Mouse (Mus musculus) frontal cortex, postnatal 36 days (tissue): ENCODE measurements around the gene Hist1h1d.
"Not testable (repeated sequence)": the region's sequence is repeated elsewhere in the genome, so short reads cannot be mapped to it uniquely, and the experiment has no call there.

Experiments
- DNase-seq, 2 experiments: peaks; one replicate each; pipeline ENCODE4 v3.0.0; 2022; ENCODE audit warnings: low spot score in 2 of 2

Hist1h1d gene

DNA sequence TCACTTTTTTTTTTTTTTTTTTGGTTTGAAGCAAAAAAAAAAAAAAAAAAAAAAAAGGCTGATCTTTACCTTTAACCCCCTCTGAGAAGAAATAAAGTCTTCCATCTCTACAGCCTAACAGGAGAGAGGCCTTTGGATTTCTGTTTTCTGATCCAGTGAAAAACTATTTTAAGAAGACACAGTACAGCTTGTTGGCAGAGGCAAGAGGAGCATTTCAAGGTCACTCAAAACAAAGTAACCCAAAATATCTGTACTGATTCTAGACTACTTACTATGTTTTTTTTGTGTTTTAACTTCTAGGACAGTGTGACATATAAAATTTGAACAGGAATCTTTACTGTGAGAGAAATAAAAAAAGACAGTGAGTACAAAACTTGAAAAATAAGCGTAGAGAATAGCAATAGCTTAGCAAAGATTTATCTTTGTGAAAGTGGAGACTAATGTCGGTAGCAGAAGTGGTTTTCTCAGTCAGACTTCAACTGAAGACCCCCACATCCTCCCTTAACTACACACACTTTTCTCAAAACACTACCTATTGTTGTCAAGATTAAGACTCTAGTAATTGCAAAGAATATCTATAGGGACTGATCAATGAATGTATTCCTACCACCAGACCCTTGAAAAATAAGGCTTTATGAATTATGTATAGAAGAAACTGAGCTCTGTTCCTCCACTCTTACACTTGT is 23.4 kb upstream of the Hist1h1d start:
- no peak for DNase-seq

DNA sequence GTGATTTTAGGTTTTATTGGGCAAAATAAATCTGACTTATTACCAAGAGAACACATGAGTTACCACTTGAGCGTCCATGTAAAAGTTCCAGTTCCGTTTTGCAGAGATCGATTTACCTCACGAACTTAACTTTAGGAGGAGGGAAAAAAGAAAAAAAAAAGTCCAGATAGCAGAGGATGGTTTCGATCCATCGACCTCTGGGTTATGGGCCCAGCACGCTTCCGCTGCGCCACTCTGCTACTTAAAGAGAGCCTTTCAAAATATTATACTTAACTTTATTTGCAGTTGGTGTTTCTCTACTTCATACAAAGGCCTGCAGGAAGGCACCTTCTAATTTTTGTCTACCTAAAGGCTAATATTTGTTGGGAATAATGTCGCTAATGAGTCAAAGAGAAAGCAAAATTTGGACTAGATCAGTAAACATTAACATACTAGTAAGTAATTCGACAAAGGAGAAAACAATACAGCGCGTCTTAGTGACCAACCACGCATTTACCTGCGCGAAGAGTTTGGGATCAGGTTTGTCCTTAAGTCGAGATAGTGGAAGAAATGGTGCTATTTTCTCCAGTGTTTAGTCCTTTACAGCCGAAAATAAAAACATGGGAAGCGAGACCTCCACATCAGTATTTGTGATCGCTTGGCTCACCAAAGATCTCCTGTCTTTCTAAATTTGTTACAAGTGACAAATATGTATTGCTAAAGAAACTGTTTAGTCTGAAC is 22.7 kb upstream of the Hist1h1d start:
- DNase-seq = peak; percentile 74 to 86

DNA sequence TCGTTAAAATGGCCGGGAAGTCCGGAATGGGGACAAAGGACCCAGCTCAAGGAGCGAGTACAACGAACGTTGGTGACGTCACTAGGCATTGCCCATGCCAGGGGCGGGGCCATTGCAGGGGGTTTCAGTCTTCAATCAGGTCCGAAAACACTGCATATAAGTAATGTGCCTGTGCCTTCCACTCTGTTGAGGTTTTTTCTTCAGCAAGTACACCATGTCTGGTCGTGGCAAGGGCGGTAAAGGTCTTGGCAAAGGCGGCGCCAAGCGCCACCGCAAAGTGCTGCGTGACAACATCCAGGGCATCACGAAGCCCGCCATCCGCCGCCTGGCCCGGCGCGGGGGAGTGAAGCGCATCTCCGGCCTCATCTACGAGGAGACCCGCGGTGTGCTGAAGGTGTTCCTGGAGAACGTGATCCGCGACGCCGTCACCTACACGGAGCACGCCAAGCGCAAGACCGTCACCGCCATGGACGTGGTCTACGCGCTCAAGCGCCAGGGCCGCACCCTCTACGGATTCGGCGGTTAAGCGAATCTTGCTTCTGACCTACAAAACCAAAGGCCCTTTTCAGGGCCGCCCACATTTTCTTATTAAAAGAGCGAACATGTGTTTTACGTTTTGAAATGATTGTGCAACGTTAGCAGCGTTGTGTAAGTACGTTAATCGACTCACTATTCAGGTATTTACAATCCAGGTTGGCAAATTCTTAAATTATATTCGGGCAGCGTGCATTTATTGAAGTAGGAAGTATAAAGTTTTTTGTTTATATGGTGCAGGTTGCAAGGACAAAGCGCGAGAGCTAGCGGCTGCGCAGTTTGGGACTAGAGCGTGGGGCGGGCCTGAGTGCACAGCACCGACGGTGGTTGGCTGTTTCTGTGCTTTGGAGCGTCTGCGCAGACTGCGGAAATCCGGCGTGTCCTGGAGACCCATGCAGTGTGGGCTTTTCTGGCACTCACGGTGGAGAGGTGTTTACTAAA is 21.9 kb upstream of the Hist1h1d start, which contains the start of gene Hist1h4h:
Gene Hist1h4h, plus strand, starts transcription at position 150 of the 975 bp plus-strand sequence.
- DNase-seq = peak; percentile 97 to 99

DNA sequence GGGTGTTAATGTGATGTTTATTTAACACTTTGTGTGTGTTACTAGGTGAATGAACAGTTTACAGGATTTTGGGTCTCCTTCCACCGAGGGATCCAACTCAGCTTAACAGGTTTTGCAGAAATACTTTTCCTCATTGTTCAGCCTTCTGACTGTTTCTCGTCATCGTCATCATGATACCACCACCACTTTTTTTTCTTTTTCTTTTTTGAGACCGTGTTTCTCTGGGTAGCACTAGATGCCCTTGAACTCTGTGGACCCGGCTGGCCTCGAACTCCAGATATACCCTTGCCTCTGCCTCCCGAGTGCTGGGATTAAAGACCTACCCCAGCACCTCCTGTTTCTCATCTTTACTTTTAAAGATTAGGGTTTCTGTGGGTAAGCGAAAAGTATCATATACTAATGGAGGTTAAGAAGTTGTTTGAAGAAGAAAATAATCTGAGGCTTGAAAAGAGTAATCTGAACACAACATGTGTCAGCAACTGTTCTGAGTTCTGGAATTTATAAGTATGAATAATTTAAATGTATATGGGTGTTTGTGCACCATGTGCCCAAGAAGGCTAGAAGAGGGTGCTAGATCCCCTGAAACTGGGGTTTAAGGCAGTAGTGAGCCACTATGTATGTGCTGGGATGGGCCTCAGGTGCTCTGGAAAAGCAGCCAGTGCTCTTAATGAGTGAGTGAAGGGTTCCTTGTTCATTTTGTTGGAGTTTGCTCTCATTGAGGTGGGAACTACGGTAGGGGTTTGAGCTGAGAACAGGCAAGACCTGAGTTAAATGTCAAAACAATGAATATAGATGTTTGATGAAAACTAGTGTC is 20.6 kb upstream of the Hist1h1d start:
- DNase-seq = no peak

DNA sequence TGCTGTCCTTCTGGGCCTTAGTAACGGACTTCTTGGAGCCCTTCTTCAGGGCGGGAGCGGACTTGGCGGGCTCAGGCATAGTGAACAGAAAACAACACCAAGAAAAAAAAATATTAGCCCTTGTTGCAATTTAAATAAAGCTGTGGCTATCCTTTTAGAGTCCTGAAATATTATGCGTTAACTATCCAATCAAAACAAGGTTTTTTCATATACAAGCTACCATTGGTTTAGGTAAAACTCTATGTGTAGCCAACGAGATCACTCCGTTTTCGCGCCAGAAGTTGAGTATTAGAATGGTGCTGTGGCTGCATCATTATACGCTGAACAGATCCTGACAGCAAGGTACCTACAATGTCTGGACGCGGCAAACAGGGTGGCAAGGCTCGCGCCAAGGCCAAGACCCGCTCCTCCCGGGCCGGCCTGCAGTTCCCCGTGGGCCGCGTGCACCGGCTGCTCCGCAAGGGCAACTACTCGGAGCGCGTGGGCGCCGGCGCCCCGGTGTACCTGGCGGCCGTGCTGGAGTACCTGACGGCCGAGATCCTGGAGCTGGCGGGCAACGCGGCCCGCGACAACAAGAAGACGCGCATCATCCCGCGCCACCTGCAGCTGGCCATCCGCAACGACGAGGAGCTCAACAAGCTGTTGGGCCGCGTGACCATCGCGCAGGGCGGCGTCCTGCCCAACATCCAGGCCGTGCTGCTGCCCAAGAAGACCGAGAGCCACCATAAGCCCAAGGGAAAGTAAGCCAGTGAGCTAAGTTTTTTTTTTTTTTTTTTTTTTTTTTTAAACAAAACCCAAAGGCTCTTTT is 19.3 kb upstream of the Hist1h1d start, which contains the start of gene Hist1h2af:
Gene Hist1h2af, plus strand, starts transcription at position 347 of the 808 bp plus-strand sequence.
- DNase-seq = peak; percentile 64 to 87

DNA sequence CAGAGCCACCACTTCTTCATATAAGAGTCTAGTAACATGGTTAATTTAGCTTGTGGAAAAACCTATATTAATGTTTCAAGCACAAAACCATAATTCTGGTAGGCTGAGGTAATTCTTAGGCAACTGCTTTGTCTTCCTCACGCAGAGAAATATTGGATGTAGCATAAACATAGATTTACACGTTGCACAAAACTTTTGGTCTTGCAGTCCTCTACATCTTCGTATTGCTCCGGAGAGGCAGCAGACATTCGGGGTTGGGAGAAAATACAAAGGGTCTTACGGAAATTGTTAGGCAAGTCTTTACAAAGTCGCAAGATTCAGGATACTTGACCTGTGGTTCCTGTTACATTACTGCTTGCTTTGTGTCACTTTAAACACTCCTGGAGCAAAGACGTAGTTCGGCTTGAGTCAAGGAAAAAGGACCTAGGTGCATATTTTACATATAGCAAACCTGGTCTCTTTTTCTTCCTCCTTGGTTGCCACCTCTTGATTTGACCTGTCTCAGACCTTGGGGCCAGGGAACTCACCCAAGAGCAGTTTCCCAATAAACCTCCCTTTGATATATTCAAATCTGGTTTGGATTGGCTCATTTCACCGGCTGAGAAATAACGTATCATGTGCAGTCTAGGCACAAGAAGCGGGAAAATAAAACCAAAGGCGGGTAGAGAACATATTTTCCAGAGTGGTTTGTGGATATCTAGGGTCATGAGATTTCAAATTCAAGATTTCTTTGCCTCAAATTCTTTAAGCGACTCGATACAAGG is 18.5 kb upstream of the Hist1h1d start:
- DNase-seq = no peak

DNA sequence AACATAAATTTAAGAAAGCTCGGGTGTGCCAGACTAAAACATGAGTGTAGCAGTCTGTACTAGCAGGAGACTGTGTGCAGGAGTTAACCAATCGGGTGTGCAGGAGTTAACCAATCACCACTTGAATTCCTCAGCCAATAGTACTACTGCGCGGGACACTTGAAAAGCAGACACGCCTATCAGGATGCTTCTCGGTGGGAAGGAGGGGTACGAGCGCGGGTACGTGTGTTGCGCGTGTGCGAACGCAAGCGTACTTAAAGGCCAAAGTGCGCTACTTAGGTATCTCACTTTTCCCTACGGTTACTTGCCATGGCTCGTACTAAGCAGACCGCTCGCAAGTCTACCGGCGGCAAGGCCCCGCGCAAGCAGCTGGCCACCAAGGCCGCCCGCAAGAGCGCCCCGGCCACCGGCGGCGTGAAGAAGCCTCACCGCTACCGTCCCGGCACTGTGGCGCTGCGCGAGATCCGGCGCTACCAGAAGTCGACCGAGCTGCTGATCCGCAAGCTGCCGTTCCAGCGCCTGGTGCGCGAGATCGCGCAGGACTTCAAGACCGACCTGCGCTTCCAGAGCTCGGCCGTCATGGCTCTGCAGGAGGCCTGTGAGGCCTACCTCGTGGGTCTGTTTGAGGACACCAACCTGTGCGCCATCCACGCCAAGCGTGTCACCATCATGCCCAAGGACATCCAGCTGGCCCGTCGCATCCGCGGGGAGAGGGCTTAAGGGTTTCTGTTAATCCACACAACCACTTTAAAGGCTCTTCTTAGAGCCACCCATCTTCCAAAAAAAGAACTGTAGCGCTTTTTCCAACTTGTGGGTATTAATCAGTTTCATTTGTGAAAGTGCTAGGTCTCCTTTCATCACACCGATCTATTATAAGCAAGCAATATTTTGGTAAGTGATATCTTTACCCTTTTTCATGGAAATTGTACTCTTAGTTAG is 17.7 kb upstream of the Hist1h1d start, which contains the start of gene Hist1h3g:
Gene Hist1h3g, plus strand, starts transcription at position 286 of the 939 bp plus-strand sequence.
- DNase-seq = peak; percentile 87 to 95

DNA sequence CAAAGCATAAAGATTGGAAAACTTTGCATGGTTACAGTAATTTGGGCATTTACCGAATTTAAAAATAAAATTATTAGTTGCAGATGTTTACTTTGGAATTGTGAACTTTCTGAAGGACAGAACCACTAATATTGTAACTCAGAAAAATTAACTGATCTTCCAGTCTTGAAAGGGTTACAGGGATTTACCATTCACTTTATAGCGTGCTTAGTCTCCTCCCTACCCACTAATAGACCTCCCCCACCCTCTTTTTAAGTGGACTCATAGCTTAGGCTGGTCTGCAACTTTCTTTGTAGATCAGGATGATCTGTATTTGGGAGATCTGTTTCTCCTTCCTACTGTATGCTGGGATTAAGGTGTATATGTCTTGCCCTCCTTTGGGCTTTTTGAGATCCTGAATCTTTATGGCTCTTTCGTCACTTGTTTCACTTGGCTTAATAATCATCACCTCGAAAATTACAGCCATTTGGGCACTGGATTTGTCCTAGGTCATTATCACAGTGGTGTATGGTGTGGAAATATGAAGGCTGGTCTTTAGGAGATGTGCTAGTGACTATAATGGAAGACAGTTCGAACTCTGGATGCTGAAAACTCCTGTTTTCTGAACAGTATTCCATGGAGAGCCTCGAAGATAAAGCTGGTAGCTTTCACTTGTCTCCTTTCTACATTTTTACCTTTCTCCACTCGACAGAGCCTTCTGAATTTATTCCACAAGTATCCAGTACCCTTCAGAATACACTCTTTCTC is 16.8 kb upstream of the Hist1h1d start:
- no peak for DNase-seq

DNA sequence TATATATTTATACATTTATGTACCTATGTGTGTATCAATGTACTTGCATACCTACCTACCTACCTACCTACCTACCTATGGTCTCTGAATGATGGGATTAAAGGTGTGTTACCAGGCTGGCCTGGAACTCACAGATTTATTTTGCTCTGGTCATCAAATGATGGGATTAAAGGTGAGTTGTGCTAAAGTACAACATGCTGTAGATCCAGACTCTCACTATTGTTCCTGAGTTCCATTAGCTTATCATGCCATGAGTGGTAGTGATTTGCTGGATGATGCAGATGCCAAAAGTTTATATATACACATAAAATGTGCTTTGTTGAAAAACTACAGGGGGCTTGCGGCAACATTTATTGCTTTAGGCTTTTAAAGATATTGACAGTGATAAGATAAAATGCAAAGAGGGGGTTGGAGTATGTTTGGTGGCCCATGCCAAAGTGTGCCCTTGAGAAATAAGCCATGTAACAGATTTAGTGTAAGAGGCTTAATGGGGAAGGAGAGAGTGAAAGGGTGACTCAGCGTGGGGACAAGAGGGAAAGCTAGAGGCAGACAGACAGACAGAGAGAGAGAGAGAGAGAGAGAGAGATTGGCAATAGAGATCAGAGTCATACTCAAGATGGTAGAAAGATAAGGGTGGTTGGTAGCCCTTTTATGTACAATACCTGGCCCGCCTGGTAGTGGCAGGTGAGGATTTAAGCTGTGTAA is 15.9 kb upstream of the Hist1h1d start:
- no peak for DNase-seq

DNA sequence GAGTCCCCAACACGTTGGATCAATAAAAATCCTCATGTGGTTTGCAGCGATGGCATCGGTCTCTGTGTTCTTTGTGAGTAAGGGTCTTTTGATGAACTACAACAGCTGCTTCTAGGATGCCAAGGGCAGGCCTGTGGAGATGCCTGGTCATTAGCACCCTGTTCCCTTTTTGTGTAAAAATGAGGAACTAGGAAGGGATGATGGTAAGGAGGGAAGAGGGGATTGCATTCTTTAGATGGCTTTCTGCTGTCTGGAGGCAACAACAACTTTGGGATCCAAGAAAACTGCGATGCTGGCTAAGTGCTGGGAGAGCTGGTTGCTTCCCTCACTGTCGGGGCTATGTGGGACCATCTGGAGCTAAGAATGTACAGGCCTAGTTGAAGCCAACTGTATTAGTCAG is 14.8 kb upstream of the Hist1h1d start:
- no peak for DNase-seq

DNA sequence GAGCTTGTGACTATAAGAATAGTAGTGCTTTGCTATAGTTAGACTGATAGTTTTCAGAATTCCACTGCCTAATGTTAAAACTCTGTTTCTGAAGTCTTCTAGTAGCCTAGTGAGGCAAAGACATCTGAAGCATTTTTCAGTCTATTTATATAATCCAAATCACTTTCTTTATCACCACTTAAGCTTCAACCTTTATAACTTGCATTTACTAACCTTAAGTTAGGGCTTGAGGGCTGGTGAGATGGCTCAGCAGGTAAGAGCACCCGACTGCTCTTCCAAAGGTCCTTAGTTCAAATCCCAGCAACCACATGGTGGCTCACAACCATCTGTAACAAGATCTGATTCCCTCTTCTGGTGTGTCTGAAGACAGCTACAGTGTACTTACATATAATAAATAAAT is 13.2 kb upstream of the Hist1h1d start:
- DNase-seq = not testable (repeated sequence)

DNA sequence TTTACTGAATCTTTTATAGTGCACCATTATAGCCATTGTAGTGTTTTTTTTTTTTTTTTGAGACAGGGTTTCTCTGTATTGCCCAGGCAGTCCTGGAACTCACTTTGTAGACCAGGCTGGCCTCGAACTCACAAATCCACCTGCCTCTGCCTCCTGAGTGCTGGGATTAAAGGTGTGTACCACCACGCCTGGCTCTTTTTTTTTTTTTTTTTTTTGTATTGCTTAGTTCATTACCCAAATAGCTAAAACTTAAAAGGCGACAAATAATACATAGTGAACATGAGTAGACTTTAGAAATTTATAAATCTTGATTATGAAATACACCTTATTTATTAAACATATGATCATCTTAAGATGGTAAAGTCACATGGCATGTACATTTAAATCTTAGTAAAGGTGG is 11.6 kb upstream of the Hist1h1d start:
- DNase-seq = no peak

DNA sequence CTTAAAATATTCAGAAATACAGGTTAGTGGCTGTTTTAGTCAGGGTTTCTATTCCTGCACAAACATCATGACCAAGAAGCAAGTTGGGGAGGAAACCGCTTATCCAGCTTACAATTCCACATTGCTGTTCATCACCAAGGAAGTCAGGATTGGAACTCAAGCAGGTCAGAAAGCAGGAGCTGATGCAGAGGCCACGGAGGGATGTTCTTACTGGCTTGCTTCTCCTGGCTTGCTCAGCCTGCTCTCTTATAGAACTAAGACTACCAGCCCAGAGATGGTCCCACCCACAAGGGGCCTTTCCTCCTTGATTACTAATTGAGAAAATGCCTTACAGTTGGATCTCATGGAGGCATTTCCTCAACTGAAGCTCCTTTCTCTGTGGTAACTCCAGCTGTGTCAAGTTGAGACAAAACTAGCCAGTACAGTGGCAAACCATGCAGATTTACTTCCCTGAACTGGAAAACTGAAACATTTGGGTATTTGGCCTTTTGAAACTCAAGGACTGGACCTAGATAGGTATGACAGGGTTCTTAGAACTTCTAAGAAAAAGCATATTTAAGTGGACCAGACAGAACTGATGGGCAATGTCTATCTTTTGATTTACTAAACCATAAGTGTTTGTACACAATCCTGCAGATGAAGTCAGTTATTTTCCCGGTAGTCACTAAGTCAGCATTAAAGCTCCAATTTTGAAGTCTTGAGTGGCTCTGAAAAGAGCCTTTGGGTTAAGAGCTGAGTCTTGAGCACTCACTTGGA is 10.7 kb upstream of the Hist1h1d start:
- not testable (repeated sequence) for DNase-seq

DNA sequence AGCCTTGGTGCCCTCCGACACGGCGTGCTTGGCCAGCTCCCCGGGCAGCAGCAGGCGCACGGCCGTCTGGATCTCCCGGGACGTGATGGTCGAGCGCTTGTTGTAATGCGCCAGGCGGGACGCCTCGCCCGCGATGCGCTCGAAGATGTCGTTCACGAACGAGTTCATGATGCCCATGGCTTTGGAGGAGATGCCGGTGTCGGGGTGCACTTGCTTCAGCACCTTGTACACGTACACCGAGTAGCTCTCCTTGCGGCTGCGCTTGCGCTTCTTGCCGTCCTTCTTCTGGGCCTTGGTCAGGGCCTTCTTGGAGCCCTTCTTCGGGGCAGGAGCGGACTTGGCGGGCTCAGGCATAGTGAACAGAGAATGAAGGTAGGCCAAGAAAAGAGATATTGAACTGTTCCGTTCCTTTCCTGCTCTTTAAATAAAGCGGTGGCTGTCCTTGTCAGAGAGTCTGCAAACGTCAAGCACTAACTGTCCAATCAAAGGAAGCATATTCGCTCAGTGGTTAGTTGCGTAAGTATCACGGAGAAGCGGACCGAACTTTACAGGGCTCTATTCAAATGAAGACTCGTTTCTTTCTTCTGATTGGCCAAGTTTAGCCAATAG is 10.0 kb upstream of the Hist1h1d start, which contains the start of gene Hist1h2bh:
Gene Hist1h2bh, minus strand, starts transcription at position 394 of the 609 bp plus-strand sequence.
- peak in 1 of 2 experiments; percentile 85 for DNase-seq

DNA sequence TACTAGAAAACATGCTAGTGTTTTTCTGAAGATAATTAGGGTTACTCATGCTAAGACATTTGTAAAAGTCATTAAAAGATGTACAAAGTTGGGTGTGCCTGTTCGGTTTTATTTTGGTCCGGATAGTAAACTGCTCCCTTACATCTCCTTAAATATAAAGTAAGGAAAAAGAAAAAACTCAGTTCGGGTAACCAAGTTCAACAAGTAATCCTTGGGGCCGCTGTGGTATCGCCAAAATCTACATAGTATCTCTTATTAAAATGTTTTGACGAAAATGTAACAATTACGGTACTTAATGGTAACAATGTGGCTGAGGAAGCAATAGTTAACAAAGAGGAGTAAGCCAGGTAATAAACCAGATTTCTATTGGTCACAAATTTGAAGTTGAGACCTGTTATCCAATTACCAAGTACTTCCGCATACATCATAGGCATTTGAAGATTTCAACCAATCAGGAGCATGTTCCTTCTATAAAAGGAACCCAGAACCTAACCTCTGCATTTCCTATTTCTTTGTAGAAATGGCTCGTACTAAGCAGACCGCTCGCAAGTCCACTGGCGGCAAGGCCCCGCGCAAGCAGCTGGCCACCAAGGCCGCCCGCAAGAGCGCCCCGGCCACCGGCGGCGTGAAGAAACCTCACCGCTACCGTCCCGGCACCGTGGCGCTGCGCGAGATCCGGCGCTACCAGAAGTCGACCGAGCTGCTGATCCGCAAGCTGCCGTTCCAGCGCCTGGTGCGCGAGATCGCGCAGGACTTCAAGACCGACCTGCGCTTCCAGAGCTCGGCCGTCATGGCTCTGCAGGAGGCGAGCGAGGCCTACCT is 8.9 kb upstream of the Hist1h1d start, which contains the start of gene Hist1h3f:
Gene Hist1h3f, plus strand, starts transcription at position 88 of the 822 bp plus-strand sequence.
- DNase-seq = peak; percentile 75 to 89
